Mouse (Mus musculus) heart, embryonic 13.5 days (tissue): ENCODE data around the gene Prr9. TPM values are rescaled to one million over a fixed set of nuclear protein-coding genes. Genes with fewer than 3 reads are reported as not detected.
A peak's percentile ranks its signal among the peaks of the same experiment; 100 is the strongest.

Experiments used
- ATAC-seq: fragments of 200-750 bp; cut with Nextera tagmentation; 2 replicates; pipeline ENCODE4 v1.8.0; 2017; ENCODE audit warnings: moderate TSS enrichment; ENCODE audit not compliant: insufficient number of reproducible peaks, low FRiP score, low TSS enrichment; ENCODE audit errors: extremely low read depth
- H3K27ac ChIP-seq: fragments of 300-500 bp; sonication (generic); replicated peaks from 2 replicates; pipeline ENCODE4 v1.5.1; 2015; ENCODE audit warnings: moderate library complexity, mild to moderate bottlenecking, inconsistent platforms
- H3K27me3 ChIP-seq: fragments of 300-500 bp; sonication (generic); replicated peaks from 2 replicates; pipeline ENCODE4 v1.6.1; 2015; ENCODE audit warnings: mild to moderate bottlenecking, inconsistent platforms
- H3K36me3 ChIP-seq: fragments of 300-500 bp; sonication (generic); 2 replicates; pipeline ENCODE4 v1.6.1; 2015; ENCODE audit warnings: mild to moderate bottlenecking, inconsistent platforms
- H3K4me1 ChIP-seq: fragments of 300-500 bp; sonication (generic); 2 replicates; pipeline ENCODE4 v1.6.1; 2015; ENCODE audit warnings: inconsistent platforms
- H3K4me2 ChIP-seq: fragments of 300-500 bp; sonication (generic); 2 replicates; pipeline ENCODE4 v1.6.1; 2015; ENCODE audit warnings: inconsistent platforms, mild to moderate bottlenecking, moderate library complexity
- H3K4me3 ChIP-seq: fragments of 300-500 bp; sonication (generic); 2 replicates; pipeline ENCODE4 v1.5.1; 2015; ENCODE audit warnings: moderate library complexity, mild to moderate bottlenecking, inconsistent platforms
- H3K9ac ChIP-seq: fragments of 300-500 bp; sonication (generic); 2 replicates; pipeline ENCODE4 v1.6.1; 2015; ENCODE audit warnings: inconsistent platforms, mild to moderate bottlenecking, moderate library complexity
- H3K9me3 ChIP-seq: fragments of 300-500 bp; sonication (generic); 2 replicates; pipeline ENCODE4 v1.6.1; 2016; ENCODE audit warnings: inconsistent platforms
- WGBS: fragments of 180-500 bp; shearing (Covaris S2); methylation state at CpG from one replicate; pipeline ENCODE4 v1.1.7; 2015; ENCODE audit warnings: mixed read lengths; 5-methylcytosine and 5-hydroxymethylcytosine counted together
- polyA plus RNA-seq: library from polyadenylated mRNA; unstranded; fragments of >200 nt; fragmentation: Nextera tagmentation; extraction: Ambion mirVana; gene quantifications from 2 replicates; pipeline ENCODE4 v1.2.1, GENCODE M21; 2015

The Prr9 gene
- not detected in 2 replicates for polyA plus RNA-seq

DNA sequence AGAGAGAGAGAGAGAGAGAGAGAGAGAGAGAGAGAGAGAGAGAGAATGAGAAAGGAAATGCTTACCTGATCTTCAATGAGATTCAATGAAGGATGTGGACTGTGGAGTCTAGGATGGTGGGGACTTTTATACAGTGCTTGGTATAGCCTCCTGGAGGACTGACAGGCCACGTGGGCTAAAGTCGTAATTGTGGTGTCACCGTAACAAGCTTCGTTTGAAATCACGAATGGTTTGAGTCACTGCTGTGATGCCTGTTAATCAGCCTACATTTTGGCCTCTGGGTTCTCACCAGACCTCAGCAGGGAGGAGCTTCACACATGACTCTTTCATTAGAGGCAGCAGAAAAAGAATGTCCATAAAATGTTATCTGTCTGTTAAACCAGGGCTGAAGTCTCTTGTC is at the start of gene Prr9:
Prr9 (minus strand) TSS at position 101 of the 400 bp plus-strand sequence.
- Histone ChIP-seq H3K4me2 (no peak within 1 kb of the TSS), H3K36me3 (no peaks in the 10 kb centered on the region), H3K27me3 (no peaks in the 10 kb centered on the region), H3K9me3 (no peaks in the 10 kb centered on the region), H3K4me3 (no peak within 1 kb of the TSS), H3K4me1 (no peaks in the 10 kb centered on the region), H3K9ac (no peak within 1 kb of the TSS), H3K27ac (no peak within 1 kb of the TSS)
- WGBS = 71% methylated on average over 5 of the region's 5 CpGs
- ATAC-seq = no peak

GRCm38 (mm10) chr3:92169847-92170246 is 46.1 kb upstream of the Prr9 start:
- Histone ChIP-seq H3K27ac (no peak overlapping the region), H3K4me1 (no peaks in the 10 kb centered on the region), H3K4me2 (no peak overlapping the region), H3K27me3 (no peaks in the 10 kb centered on the region), H3K9ac (no peak overlapping the region), H3K4me3 (no peak overlapping the region), H3K36me3 (no peaks in the 10 kb centered on the region), H3K9me3 (no peaks in the 10 kb centered on the region)
- WGBS = 70% methylated on average over 3 of the region's 3 CpGs
- no peak for ATAC-seq

GRCm38 (mm10) chr3:92153322-92153721 is 29.6 kb upstream of the Prr9 start:
- ATAC-seq = no peak
- no peaks in the 10 kb centered on the region for H3K4me1 ChIP-seq
- no peak overlapping the region for H3K4me3 ChIP-seq
- no peaks in the 10 kb centered on the region for H3K36me3 ChIP-seq
- no peak overlapping the region for H3K9ac ChIP-seq
- no peak overlapping the region for H3K27ac ChIP-seq
- no peak overlapping the region for H3K4me2 ChIP-seq
- no peaks in the 10 kb centered on the region for H3K9me3 ChIP-seq
- H3K27me3 ChIP-seq = no peaks in the 10 kb centered on the region

DNA sequence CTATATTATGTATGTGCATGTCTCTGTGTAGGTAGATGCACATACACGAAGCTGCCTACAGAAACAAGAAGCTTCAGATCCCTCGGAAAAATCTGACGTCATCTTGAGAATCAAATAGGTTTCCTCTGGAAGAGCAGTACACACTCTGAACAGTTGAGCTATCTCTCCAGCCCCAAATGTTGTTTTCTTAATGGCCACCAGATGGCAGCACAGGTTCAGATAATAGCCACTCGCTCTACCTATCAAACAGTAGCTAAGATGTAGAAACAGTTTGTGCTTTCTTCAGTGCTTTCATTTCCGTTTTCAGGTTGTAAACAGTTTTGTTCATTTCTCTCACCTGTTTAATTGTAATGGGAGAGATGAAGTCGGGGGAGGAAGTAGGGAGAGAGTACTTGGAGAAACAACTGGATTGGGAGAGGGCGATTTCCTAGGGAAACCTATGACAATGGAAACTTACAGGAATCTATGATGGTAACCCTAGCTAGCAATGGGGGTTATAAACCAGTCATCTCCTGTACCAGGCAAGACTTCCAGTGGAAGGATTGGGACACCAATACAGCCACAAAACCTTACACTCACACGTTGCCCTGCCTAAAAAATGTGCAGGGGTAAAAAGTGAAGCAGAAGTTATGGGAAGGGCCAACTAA is 27.0 kb upstream of the Prr9 start:
- Histone ChIP-seq H3K36me3 (no peaks in the 10 kb centered on the region), H3K9ac (no peak overlapping the region), H3K4me2 (peak overlapping the region; percentile 36; the same call in 1 of the 2 replicates), H3K4me3 (no peak overlapping the region), H3K4me1 (no peaks in the 10 kb centered on the region), H3K9me3 (no peaks in the 10 kb centered on the region), H3K27me3 (no peaks in the 10 kb centered on the region), H3K27ac (no peak overlapping the region)
- ATAC-seq = no peak; the same call in 1 of the 2 replicates
- WGBS = 21% methylated on average over 8 of the region's 8 CpGs

DNA sequence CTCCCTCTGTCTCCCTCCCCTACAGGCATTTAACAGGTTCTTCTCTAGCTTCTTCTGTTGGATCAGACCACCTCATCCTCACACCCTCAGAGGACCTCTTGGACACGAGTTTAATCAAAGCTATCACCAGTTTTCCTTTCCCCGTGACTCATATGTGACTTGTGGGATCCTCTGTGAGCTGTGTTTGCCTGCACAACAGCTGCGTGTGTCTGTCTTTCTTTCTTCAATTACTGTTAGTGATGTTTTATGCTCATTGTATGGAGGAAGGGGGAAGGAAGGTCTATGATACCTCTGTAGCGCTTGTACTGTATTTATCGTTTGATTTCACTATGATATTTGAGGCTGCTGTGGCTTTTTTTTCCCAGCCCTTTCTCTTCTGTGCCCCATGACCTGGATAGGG is 24.2 kb upstream of the Prr9 start:
- no peak overlapping the region for H3K9ac ChIP-seq
- no peak overlapping the region for H3K4me3 ChIP-seq
- H3K36me3 ChIP-seq = no peaks in the 10 kb centered on the region
- H3K4me1 ChIP-seq = no peaks in the 10 kb centered on the region
- H3K27me3 ChIP-seq = no peaks in the 10 kb centered on the region
- H3K9me3 ChIP-seq = no peaks in the 10 kb centered on the region
- H3K4me2 ChIP-seq = no peak overlapping the region
- no peak for ATAC-seq
- 67% methylated on average over 5 of the region's 5 CpGs for WGBS
- no peak overlapping the region for H3K27ac ChIP-seq

DNA sequence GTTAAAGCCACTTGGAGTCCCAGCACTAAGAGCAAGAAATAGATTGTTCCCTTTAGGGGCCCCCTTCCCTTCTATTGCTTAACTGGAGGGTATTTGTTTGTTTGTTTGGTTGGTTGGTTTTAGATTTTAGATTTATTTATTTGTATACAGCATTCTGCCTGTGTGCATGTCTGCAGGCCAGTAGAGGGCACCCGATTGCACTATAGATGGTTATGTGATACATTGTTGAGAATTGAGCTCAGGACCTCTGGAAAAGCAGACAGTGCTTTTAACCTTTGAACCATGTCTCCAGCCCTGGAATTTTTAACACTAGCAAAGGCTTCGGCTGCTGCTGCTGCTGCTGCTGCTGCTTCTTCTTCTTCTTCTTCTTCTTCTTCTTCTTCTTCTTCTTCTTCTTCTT is 23.7 kb upstream of the Prr9 start:
- Histone ChIP-seq H3K4me1 (no peaks in the 10 kb centered on the region), H3K9ac (no peak overlapping the region), H3K4me2 (no peak overlapping the region), H3K27me3 (no peaks in the 10 kb centered on the region), H3K36me3 (no peaks in the 10 kb centered on the region), H3K27ac (no peak overlapping the region), H3K4me3 (no peak overlapping the region), H3K9me3 (no peaks in the 10 kb centered on the region)
- no peak for ATAC-seq
- 33% methylated on average over 2 of the region's 2 CpGs for WGBS

- H3K4me3 ChIP-seq = no peak within 1 kb of the TSS
- H3K4me1 ChIP-seq = no peaks in the 10 kb centered on the region
- ATAC-seq = no peak
- no peak within 1 kb of the TSS for H3K9ac ChIP-seq
- H3K9me3 ChIP-seq = no peaks in the 10 kb centered on the region
- 52% methylated on average over 1 of the region's 1 CpGs for WGBS
- H3K36me3 ChIP-seq = no peaks in the 10 kb centered on the region
- H3K27ac ChIP-seq = no peak within 1 kb of the TSS
- H3K27me3 ChIP-seq = no peaks in the 10 kb centered on the region
- no peak within 1 kb of the TSS for H3K4me2 ChIP-seq
Measured at GRCm38 (mm10) chr3:92142644-92143043, 18.9 kb upstream of the Prr9 start, which contains the start of gene Lelp1. TSS of gene Lelp1 (minus strand) at chr3:92142744.

DNA sequence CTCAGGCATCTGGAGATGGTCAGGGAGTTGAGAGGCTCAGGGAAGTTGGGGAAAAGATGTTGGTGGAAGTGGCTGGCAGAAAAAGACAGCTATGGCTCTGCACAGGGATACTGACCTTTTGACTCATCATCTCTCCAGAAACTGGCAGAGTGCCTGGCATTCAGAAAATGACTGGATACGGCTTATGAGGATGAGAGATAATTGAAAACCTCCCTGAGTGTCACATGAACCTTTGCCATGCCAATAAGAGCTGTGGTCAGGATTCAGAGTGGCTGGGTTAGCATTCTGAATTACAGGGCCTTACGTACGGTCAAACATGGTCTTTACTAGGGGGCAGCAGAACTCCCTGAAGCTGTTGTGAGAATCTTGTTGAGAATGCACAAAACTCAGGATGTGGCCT is 2.8 kb downstream of the Prr9 start:
- no peak overlapping the region for H3K27ac ChIP-seq
- no peak for ATAC-seq
- H3K4me2 ChIP-seq = no peak overlapping the region
- H3K9ac ChIP-seq = no peak overlapping the region
- no peak overlapping the region for H3K4me3 ChIP-seq
- no peaks in the 10 kb centered on the region for H3K27me3 ChIP-seq
- no peaks in the 10 kb centered on the region for H3K36me3 ChIP-seq
- WGBS = 68% methylated on average over 3 of the region's 3 CpGs
- H3K9me3 ChIP-seq = no peaks in the 10 kb centered on the region
- no peaks in the 10 kb centered on the region for H3K4me1 ChIP-seq

- no peaks in the 10 kb centered on the region for H3K9me3 ChIP-seq
- no peak for ATAC-seq
- no peak overlapping the region for H3K4me2 ChIP-seq
- no peaks in the 10 kb centered on the region for H3K36me3 ChIP-seq
- WGBS = 27% methylated on average over 3 of the region's 3 CpGs
- no peak overlapping the region for H3K9ac ChIP-seq
- no peaks in the 10 kb centered on the region for H3K27me3 ChIP-seq
- H3K4me1 ChIP-seq = no peaks in the 10 kb centered on the region
- no peak overlapping the region for H3K27ac ChIP-seq
- no peak overlapping the region for H3K4me3 ChIP-seq
Measured at GRCm38 (mm10) chr3:92117930-92118329, 5.8 kb downstream of the Prr9 start.

- Histone ChIP-seq H3K9ac (no peak overlapping the region), H3K36me3 (no peaks in the 10 kb centered on the region), H3K27me3 (no peaks in the 10 kb centered on the region), H3K27ac (no peak overlapping the region), H3K4me3 (no peak overlapping the region), H3K4me1 (peaks cover 3% of the 10 kb centered on the region; the same call in 1 of the 2 replicates), H3K9me3 (no peaks in the 10 kb centered on the region), H3K4me2 (no peak overlapping the region)
- no peak for ATAC-seq
Measured at GRCm38 (mm10) chr3:92111526-92111925, 12.2 kb downstream of the Prr9 start.

DNA sequence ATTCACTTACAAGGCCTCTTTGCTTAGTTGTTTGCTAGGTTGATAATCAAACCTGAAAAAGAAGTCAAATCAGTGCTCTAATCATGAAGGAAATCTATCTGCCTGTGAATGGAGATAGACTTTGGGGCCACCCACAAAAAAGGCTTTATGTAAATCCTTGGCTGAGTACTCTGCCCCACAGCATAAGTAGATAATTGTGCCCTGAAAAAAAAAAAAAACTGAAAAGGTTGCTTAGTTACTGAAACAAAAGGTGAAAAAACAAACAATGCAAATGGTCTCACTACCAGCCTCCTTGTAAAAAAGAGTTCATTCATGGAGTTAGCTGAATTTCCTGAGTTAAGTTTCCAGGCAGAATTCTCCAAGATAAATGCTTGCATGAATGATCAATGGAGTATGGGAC is 13.0 kb downstream of the Prr9 start:
- H3K9ac ChIP-seq = no peak overlapping the region

DNA sequence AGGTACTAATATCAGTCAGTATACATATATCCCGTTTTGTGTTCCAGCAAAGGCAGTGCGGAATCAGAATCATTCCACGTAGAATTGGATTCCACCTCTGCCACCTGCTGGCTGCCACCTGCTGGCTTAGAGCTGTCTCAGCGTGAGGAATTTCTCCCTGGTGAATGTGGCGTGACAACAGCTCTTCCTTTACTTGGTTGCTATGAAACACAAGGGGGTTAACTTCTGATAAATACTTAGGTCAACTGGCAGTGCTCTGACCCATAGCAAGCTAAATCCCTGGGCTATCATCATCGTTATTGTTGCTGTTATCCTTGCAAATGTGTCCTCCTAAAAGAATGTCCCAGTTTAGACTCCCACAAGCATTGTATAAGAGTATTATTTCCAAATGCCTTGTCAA is 17.2 kb downstream of the Prr9 start:
- H3K36me3 ChIP-seq = no peaks in the 10 kb centered on the region
- H3K4me1 ChIP-seq = peaks cover 3% of the 10 kb centered on the region; the same call in 1 of the 2 replicates
- no peak for ATAC-seq
- H3K9me3 ChIP-seq = no peaks in the 10 kb centered on the region
- no peak overlapping the region for H3K4me3 ChIP-seq
- no peak overlapping the region for H3K4me2 ChIP-seq
- H3K27me3 ChIP-seq = no peaks in the 10 kb centered on the region
- WGBS = 5% methylated on average over 6 of the region's 6 CpGs
- H3K27ac ChIP-seq = no peak overlapping the region
- no peak overlapping the region for H3K9ac ChIP-seq

More for the DNA sequence above, 13.0 kb downstream of the Prr9 start:
- no peak overlapping the region for H3K27ac ChIP-seq
- ATAC-seq = no peak
- H3K9me3 ChIP-seq = no peaks in the 10 kb centered on the region
- H3K27me3 ChIP-seq = no peaks in the 10 kb centered on the region
- H3K4me2 ChIP-seq = no peak overlapping the region
- no peaks in the 10 kb centered on the region for H3K36me3 ChIP-seq
- H3K4me3 ChIP-seq = no peak overlapping the region
- peaks cover 3% of the 10 kb centered on the region; the same call in 1 of the 2 replicates for H3K4me1 ChIP-seq
